Mouse (Mus musculus): ENCODE measurements around the gene Amot.
A peak's percentile ranks its signal among the peaks of the same experiment; 100 is the strongest.

DNA sequence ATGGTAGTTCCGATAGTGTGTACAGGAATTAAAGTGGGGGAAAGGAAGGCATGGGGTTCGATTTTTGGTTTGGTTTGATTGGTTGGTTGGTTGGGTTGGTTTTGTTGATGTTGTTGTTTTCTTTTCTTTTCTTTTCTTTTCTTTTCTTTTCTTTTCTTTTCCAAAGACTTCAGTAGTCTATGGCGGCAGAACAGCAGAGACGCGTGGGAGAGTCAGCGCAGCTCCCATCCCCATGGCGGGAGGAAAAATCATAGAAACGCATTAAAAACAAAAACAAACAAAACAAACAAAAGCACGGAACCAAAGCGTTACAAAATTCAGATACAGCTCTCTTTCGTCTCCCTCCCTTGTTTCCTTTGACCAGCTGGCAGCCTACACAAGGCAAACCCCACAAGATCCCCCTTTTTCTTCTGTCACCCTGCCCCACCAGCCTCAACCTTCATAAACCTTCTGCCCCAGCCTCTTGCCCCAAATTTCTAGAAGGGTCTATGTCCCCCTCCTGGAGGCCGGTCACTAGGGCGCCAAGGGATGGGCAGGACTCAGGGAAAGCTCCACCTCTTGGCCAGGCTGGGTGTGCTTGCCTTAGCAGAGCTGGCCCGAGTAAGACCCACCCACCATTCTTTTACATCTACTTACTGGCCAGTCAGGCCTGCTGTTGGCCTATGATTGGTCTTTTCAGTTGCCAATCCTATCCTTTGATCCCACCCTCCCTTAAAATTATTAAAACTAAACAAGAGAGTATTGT lies 648 bp upstream of the Amot start:
- TF ChIP-seq CTCF (IDR thresholded peaks at IDR 0.05; ENCODE audit: low read depth) = peak; percentile 51
- TF ChIP-seq EP300 (optimal IDR thresholded peaks at IDR 0.05) = no peak
